Mouse (Mus musculus) megakaryocyte-erythroid progenitor cell, adult 5-6 weeks (primary cell): Measurements from ENCODE around the gene Nedd8. TPM values are rescaled to one million over a fixed set of nuclear protein-coding genes. Genes with fewer than 3 reads are reported as not detected.

ENCODE experiments used
- ATAC-seq: replicated peaks from 2 replicates; pipeline ENCODE4 v1.8.0; 2016; ENCODE audit warnings: mild to moderate bottlenecking, inconsistent platforms; ENCODE audit not compliant: severe bottlenecking, poor library complexity, low FRiP score, low TSS enrichment
- total RNA-seq, 2 experiments: library from RNA; stranded (forward) in 1 of 2; stranded (reverse) in 1 of 2; fragments of 200-1000, 215-1000 nt in 1 of 2; fragments of >200 nt in 1 of 2; fragmentation: Nextera tagmentation in 1 of 2; gene quantifications; 2 replicates each; pipeline ENCODE4 v1.2.3; 2014 to 2017

Nedd8 gene
- total RNA-seq, 2 experiments from 2014 or later, result 374 to 455 TPM

- peak; percentile 59 for ATAC-seq
These were observed 53.3 kb downstream of the Nedd8 start for GRCm38 (mm10) chr14:55618486-55619195.

DNA sequence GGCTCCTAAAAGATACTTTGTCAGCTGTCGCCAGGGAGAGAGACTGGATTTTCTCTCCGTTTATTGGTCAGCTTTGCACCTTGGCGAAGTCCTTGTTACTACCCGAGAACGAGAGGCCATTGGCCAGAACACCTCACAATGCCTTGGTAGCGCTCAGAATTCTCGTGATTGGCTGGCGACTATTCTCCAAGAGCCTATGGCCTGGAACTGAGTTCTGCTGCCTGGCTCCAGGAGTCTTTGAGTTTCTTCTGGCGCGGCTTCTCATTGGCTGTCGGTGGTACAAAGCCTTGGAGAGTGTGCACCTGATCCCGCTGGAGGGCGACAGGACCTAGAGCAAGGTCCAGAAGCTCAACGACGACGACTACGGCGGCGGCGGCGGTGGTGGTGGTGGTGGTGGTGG, 54.1 kb downstream of the Nedd8 start, which contains the start of gene Rec8:
Gene Rec8 (plus strand): TSS at position 216 of the 400 bp plus-strand sequence.
- peak; percentile 79 for ATAC-seq

DNA sequence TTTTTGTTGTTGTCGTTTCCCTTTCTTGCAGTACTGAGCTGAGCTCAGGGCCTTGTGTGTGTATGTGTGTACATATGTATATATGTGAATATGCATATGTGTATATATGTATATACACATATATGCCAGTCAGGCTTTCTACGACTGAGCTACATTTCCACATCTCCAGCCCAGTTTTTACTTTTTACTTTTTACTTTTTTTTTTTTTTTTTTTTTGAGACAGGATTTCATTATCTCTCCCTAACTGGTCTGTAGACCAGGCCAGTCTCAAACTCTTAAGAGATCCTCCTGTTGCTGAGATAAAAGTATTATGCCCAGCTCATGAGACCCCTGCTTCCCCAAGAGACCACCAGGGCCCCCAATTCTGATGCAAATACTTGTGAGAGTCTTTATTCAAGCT, 55.1 kb downstream of the Nedd8 start:
- no peak for ATAC-seq

DNA sequence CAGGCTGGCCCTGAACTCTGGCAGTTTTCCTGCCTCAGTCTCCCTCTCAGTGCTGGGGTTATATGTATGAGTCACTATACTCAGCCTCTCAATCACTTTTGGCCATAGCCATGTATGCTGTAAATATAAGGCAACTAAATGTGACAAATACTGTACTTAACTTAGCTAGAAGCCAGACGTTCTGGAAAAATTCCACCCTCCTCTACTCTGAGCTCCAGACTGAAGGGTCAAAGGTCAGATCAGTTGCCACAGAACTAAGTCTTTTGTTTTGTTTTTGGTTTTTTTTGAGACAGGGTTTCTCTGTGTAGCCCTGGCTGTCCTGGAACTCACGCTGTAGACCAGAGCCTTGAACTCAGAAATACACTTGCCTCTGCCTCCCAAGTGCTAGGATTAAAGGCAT, 56.0 kb downstream of the Nedd8 start:
- no peak for ATAC-seq

DNA sequence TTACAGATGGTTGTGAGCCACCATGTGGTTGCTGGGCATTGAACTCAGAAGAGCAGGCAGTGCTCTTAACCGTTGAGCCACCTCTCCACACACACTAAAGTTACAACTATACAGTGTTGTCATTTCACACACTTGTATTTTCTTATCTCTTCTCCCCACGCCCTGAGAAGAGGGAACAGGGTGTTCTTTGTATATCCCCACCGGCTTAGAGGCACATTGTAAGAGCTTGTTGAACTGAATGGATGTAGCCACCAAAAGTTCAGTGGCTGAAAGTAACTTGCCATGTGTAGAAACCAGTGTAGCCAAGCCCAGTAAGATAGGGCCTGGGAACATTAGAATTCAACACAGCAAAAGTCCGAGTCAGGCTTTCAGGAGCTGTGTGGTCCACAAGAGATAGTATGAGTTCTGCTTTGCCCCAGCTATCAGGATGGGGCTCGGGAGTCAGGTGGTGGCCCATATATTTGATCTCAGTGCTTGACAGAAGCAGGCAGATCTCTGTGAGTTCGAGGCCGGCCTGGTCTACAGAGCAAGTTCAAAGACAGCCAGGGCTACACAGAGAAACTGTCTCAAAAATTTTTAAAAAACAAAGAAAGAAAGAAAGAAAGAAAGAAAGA, 57.3 kb downstream of the Nedd8 start:
- peak; percentile 57 for ATAC-seq

GRCm38 (mm10) chr14:55613346-55613745, 58.6 kb downstream of the Nedd8 start:
- no peak for ATAC-seq

Other genes with a start within 250 kb of the Nedd8 start
Only the 30 nearest of the 35 such genes appear.
- gene Carmil3, start 181.5 kb downstream of the Nedd8 start, total RNA-seq (2014; fragmentation: Nextera tagmentation), result 0.77 and 1.3 TPM in 2 replicates
- gene Carmil3, start 181.5 kb downstream of the Nedd8 start, total RNA-seq (2017), result 0.42 and 0.70 TPM in 2 replicates
- not detected in 2 replicates for gene Cpne6, start 161.7 kb downstream of the Nedd8 start, total RNA-seq (2014; fragmentation: Nextera tagmentation)
- gene Cpne6, start 161.7 kb downstream of the Nedd8 start, total RNA-seq (2017), result not detected in 2 replicates
- not detected in 2 replicates for gene Nrl, start 147.1 kb downstream of the Nedd8 start, total RNA-seq (2014; fragmentation: Nextera tagmentation)
- not detected in 2 replicates for gene Nrl, start 147.1 kb downstream of the Nedd8 start, total RNA-seq (2017)
- 66.0 and 88.0 TPM in 2 replicates for gene Pck2, start 131.9 kb downstream of the Nedd8 start, total RNA-seq (2014; fragmentation: Nextera tagmentation)
- 48.7 and 55.6 TPM in 2 replicates for gene Pck2, start 131.9 kb downstream of the Nedd8 start, total RNA-seq (2017)
- gene Dcaf11, start 112.1 kb downstream of the Nedd8 start, total RNA-seq (2014; fragmentation: Nextera tagmentation), result 41.6 and 45.9 TPM in 2 replicates
- gene Dcaf11, start 112.1 kb downstream of the Nedd8 start, total RNA-seq (2017), result 48.3 and 115 TPM in 2 replicates
- gene A730061H03Rik, start 111.7 kb downstream of the Nedd8 start, total RNA-seq (2014; fragmentation: Nextera tagmentation), result 2.7 TPM in 1 of 2 replicates, not detected in the other
- gene A730061H03Rik, start 111.7 kb downstream of the Nedd8 start, total RNA-seq (2017), result 14.8 TPM in 1 of 2 replicates, not detected in the other
- gene Fitm1, start 96.5 kb downstream of the Nedd8 start, total RNA-seq (2014; fragmentation: Nextera tagmentation), result not detected in 2 replicates
- not detected in 2 replicates for gene Fitm1, start 96.5 kb downstream of the Nedd8 start, total RNA-seq (2017)
- gene Psme1, start 94.0 kb downstream of the Nedd8 start, total RNA-seq (2014; fragmentation: Nextera tagmentation), result 311 and 359 TPM in 2 replicates
- gene Psme1, start 94.0 kb downstream of the Nedd8 start, total RNA-seq (2017), result 249 and 300 TPM in 2 replicates
- 37.3 and 44.8 TPM in 2 replicates for gene Emc9, start 86.8 kb downstream of the Nedd8 start, total RNA-seq (2014; fragmentation: Nextera tagmentation)
- 22.7 and 26.7 TPM in 2 replicates for gene Emc9, start 86.8 kb downstream of the Nedd8 start, total RNA-seq (2017)
- 190 and 268 TPM in 2 replicates for gene Psme2, start 81.0 kb downstream of the Nedd8 start, total RNA-seq (2014; fragmentation: Nextera tagmentation)
- 208 and 351 TPM in 2 replicates for gene Psme2, start 81.0 kb downstream of the Nedd8 start, total RNA-seq (2017)
- gene Rnf31, start 80.4 kb downstream of the Nedd8 start, total RNA-seq (2014; fragmentation: Nextera tagmentation), result 35.8 and 47.0 TPM in 2 replicates
- 23.8 and 46.4 TPM in 2 replicates for gene Rnf31, start 80.4 kb downstream of the Nedd8 start, total RNA-seq (2017)
- gene Irf9, start 68.6 kb downstream of the Nedd8 start, total RNA-seq (2014; fragmentation: Nextera tagmentation), result 57.9 and 65.2 TPM in 2 replicates
- 41.6 and 41.7 TPM in 2 replicates for gene Irf9, start 68.6 kb downstream of the Nedd8 start, total RNA-seq (2017)
- 28.2 and 53.3 TPM in 2 replicates for gene Rec8, start 54.1 kb downstream of the Nedd8 start, total RNA-seq (2014; fragmentation: Nextera tagmentation)
- gene Rec8, start 54.1 kb downstream of the Nedd8 start, total RNA-seq (2017), result 16.0 and 27.6 TPM in 2 replicates
- 79.0 and 101 TPM in 2 replicates for gene Ipo4, start 36.2 kb downstream of the Nedd8 start, total RNA-seq (2014; fragmentation: Nextera tagmentation)
- gene Ipo4, start 36.2 kb downstream of the Nedd8 start, total RNA-seq (2017), result 21.2 and 26.9 TPM in 2 replicates
- 4.9 and 11.6 TPM in 2 replicates for gene Gm49378, start 34.2 kb downstream of the Nedd8 start, total RNA-seq (2014; fragmentation: Nextera tagmentation)
- 3.5 and 3.7 TPM in 2 replicates for gene Gm49378, start 34.2 kb downstream of the Nedd8 start, total RNA-seq (2017)
- 43.8 and 52.6 TPM in 2 replicates for gene Tm9sf1, start 28.3 kb downstream of the Nedd8 start, total RNA-seq (2014; fragmentation: Nextera tagmentation)
- gene Tm9sf1, start 28.3 kb downstream of the Nedd8 start, total RNA-seq (2017), result 61.9 and 77.4 TPM in 2 replicates
- 0.87 and 0.99 TPM in 2 replicates for gene Tssk4, start 21.9 kb downstream of the Nedd8 start, total RNA-seq (2014; fragmentation: Nextera tagmentation)
- gene Tssk4, start 21.9 kb downstream of the Nedd8 start, total RNA-seq (2017), result 0.69 TPM in 1 of 2 replicates, not detected in the other
- gene Mdp1, start 11.6 kb downstream of the Nedd8 start, total RNA-seq (2014; fragmentation: Nextera tagmentation), result 39.9 and 57.6 TPM in 2 replicates
- gene Mdp1, start 11.6 kb downstream of the Nedd8 start, total RNA-seq (2017), result 33.5 and 34.1 TPM in 2 replicates
- 20.2 and 31.1 TPM in 2 replicates for gene Gmpr2, start 183 bp downstream of the Nedd8 start, total RNA-seq (2014; fragmentation: Nextera tagmentation)
- gene Gmpr2, start 183 bp downstream of the Nedd8 start, total RNA-seq (2017), result 22.6 and 24.8 TPM in 2 replicates
- gene Tinf2, start 9.7 kb upstream of the Nedd8 start, total RNA-seq (2014; fragmentation: Nextera tagmentation), result 22.2 and 59.3 TPM in 2 replicates
- 22.8 and 24.0 TPM in 2 replicates for gene Tinf2, start 9.7 kb upstream of the Nedd8 start, total RNA-seq (2017)
- not detected in 2 replicates for gene Tgm1, start 41.8 kb upstream of the Nedd8 start, total RNA-seq (2014; fragmentation: Nextera tagmentation)
- gene Tgm1, start 41.8 kb upstream of the Nedd8 start, total RNA-seq (2017), result 0.15 TPM in 1 of 2 replicates, not detected in the other
- gene Rabggta, start 50.1 kb upstream of the Nedd8 start, total RNA-seq (2014; fragmentation: Nextera tagmentation), result 14.4 and 20.2 TPM in 2 replicates
- 7.7 and 12.6 TPM in 2 replicates for gene Rabggta, start 50.1 kb upstream of the Nedd8 start, total RNA-seq (2017)
- 21.5 and 31.0 TPM in 2 replicates for gene Dhrs1, start 73.6 kb upstream of the Nedd8 start, total RNA-seq (2014; fragmentation: Nextera tagmentation)
- gene Dhrs1, start 73.6 kb upstream of the Nedd8 start, total RNA-seq (2017), result 10.0 and 10.3 TPM in 2 replicates
- 35.8 and 52.0 TPM in 2 replicates for gene Nop9, start 73.6 kb upstream of the Nedd8 start, total RNA-seq (2014; fragmentation: Nextera tagmentation)
- 24.8 and 27.5 TPM in 2 replicates for gene Nop9, start 73.6 kb upstream of the Nedd8 start, total RNA-seq (2017)
- not detected in 2 replicates for gene Cideb, start 86.3 kb upstream of the Nedd8 start, total RNA-seq (2014; fragmentation: Nextera tagmentation)
- not detected in 2 replicates for gene Cideb, start 86.3 kb upstream of the Nedd8 start, total RNA-seq (2017)
- gene Ltb4r2, start 89.3 kb upstream of the Nedd8 start, total RNA-seq (2014; fragmentation: Nextera tagmentation), result not detected in 2 replicates
- gene Ltb4r2, start 89.3 kb upstream of the Nedd8 start, total RNA-seq (2017), result 0.38 and 1.7 TPM in 2 replicates
- 0.50 and 3.5 TPM in 2 replicates for gene Ltb4r1, start 93.8 kb upstream of the Nedd8 start, total RNA-seq (2014; fragmentation: Nextera tagmentation)
- 0.76 and 3.1 TPM in 2 replicates for gene Ltb4r1, start 93.8 kb upstream of the Nedd8 start, total RNA-seq (2017)
- gene Adcy4, start 112.0 kb upstream of the Nedd8 start, total RNA-seq (2014; fragmentation: Nextera tagmentation), result not detected in 2 replicates
- gene Adcy4, start 112.0 kb upstream of the Nedd8 start, total RNA-seq (2017), result not detected in 2 replicates
- 55.7 and 87.0 TPM in 2 replicates for gene Ripk3, start 116.7 kb upstream of the Nedd8 start, total RNA-seq (2014; fragmentation: Nextera tagmentation)
- 8.9 and 23.1 TPM in 2 replicates for gene Ripk3, start 116.7 kb upstream of the Nedd8 start, total RNA-seq (2017)
- not detected in 2 replicates for gene Nfatc4, start 151.0 kb upstream of the Nedd8 start, total RNA-seq (2014; fragmentation: Nextera tagmentation)
- gene Nfatc4, start 151.0 kb upstream of the Nedd8 start, total RNA-seq (2017), result not detected in 2 replicates